Mouse (Mus musculus) stomach, embryonic 16.5 days (tissue): ENCODE results near the gene Bace1. TPM values are rescaled to one million over a fixed set of nuclear protein-coding genes. Genes with fewer than 3 reads are reported as not detected.
A peak's percentile ranks its signal among the peaks of the same experiment; 100 is the strongest.

ENCODE experiments used
- ATAC-seq: fragments of 200-750 bp; cut with Nextera tagmentation; 2 replicates; pipeline ENCODE4 v1.8.0; 2017; ENCODE audit warnings: moderate number of reproducible peaks, moderate TSS enrichment; ENCODE audit not compliant: insufficient read depth, low FRiP score
- H3K27ac ChIP-seq: fragments of 300-500 bp; sonication (generic); 2 replicates; pipeline ENCODE4 v1.5.1; 2014; ENCODE audit warnings: low read length
- H3K27me3 ChIP-seq: fragments of 300-500 bp; sonication (generic); 2 replicates; pipeline ENCODE4 v1.6.1; 2014; ENCODE audit warnings: low read length, control low read depth, mixed read lengths; ENCODE audit not compliant: control insufficient read depth, insufficient read depth
- H3K36me3 ChIP-seq: fragments of 300-500 bp; sonication (generic); 2 replicates; pipeline ENCODE4 v1.6.1; 2014; ENCODE audit warnings: low read length; ENCODE audit not compliant: control insufficient read depth, insufficient read depth
- H3K4me1 ChIP-seq: fragments of 300-500 bp; sonication (generic); 2 replicates; pipeline ENCODE4 v1.6.1; 2014; ENCODE audit warnings: low read length, control low read depth, mixed read lengths; ENCODE audit not compliant: control insufficient read depth, insufficient read depth
- H3K4me2 ChIP-seq: fragments of 300-500 bp; sonication (generic); 2 replicates; pipeline ENCODE4 v1.6.1; 2014; ENCODE audit warnings: low read depth, low read length, mixed read lengths
- H3K4me3 ChIP-seq: fragments of 300-500 bp; sonication (generic); replicated peaks from 2 replicates; pipeline ENCODE4 v1.5.1; 2014; ENCODE audit warnings: mild to moderate bottlenecking, low read length
- H3K9ac ChIP-seq: fragments of 300-500 bp; sonication (generic); 2 replicates; pipeline ENCODE4 v1.6.1; 2014; ENCODE audit warnings: low read length
- H3K9me3 ChIP-seq: fragments of 300-500 bp; sonication (generic); replicated peaks from 2 replicates; pipeline ENCODE4 v1.6.1; 2016; ENCODE audit warnings: low read length, control low read depth; ENCODE audit not compliant: control insufficient read depth
- WGBS: fragments of 180-500 bp; shearing (Covaris S2); extraction: QIAGEN DNeasy Blood & Tissue Kit; methylation state at CpG from one replicate; pipeline ENCODE4 v1.1.7; 2014; 5-methylcytosine and 5-hydroxymethylcytosine counted together
- polyA plus RNA-seq: library from polyadenylated mRNA; unstranded; fragments of >200 nt; fragmentation: Nextera tagmentation; extraction: Ambion mirVana; gene quantifications from 2 replicates; pipeline ENCODE4 v1.2.1, GENCODE M21; 2015

Gene Bace1
- polyA plus RNA-seq, 1 experiment from 2014 or later: 23.2 TPM

- H3K27me3 ChIP-seq: no peaks in the 10 kb centered on the region
- peaks cover 3% of the 10 kb centered on the region; the same call in 1 of the 2 replicates for H3K36me3 ChIP-seq
- H3K4me3 ChIP-seq: peak overlapping the region; percentile 73
- H3K4me2 ChIP-seq: peak overlapping the region; percentile 88
- H3K9me3 ChIP-seq: no peaks in the 10 kb centered on the region
- peaks cover 20% of the 10 kb centered on the region for H3K4me1 ChIP-seq
- H3K9ac ChIP-seq: peak overlapping the region; percentile 97
- WGBS: under 1% methylated on average over 24 of the region's 27 CpGs
- ATAC-seq: peak; percentile 54; the same call in 1 of the 2 replicates
- peak overlapping the region; percentile 99 for H3K27ac ChIP-seq
These were observed 67.4 kb downstream of the Bace1 start for GRCm38 (mm10) chr9:45905811-45906237.

GRCm38 (mm10) chr9:45906355-45907077 lies 68.1 kb downstream of the Bace1 start, which contains the start of the genes Pcsk7 and Rnf214:
Pcsk7 (plus strand) TSS chr9:45906497.
Rnf214 (minus strand) TSS chr9:45906911.
- ATAC-seq: peak; percentile 92
- WGBS: under 1% methylated on average over 80 of the region's 80 CpGs
- H3K27me3 ChIP-seq: no peaks in the 10 kb centered on the region
- peak within 1 kb of the TSS; percentile 99 for H3K27ac ChIP-seq
- H3K9me3 ChIP-seq: no peaks in the 10 kb centered on the region
- peaks cover 20% of the 10 kb centered on the region for H3K4me1 ChIP-seq
- H3K36me3 ChIP-seq: peaks cover 3% of the 10 kb centered on the region; the same call in 1 of the 2 replicates
- H3K4me3 ChIP-seq: peak within 1 kb of the TSS; percentile 73
- H3K4me2 ChIP-seq: peak within 1 kb of the TSS; percentile 88
- H3K9ac ChIP-seq: peak within 1 kb of the TSS; percentile 97

GRCm38 (mm10) chr9:45907078-45907428 lies 68.7 kb downstream of the Bace1 start:
- peak overlapping the region; percentile 97 for H3K9ac ChIP-seq
- H3K4me1 ChIP-seq: peaks cover 20% of the 10 kb centered on the region
- H3K4me3 ChIP-seq: peak overlapping the region; percentile 73
- under 1% methylated on average over 19 of the region's 19 CpGs for WGBS
- peak overlapping the region; percentile 99 for H3K27ac ChIP-seq
- no peaks in the 10 kb centered on the region for H3K27me3 ChIP-seq
- peaks cover 3% of the 10 kb centered on the region; the same call in 1 of the 2 replicates for H3K36me3 ChIP-seq
- H3K4me2 ChIP-seq: peak overlapping the region; percentile 77
- no peaks in the 10 kb centered on the region for H3K9me3 ChIP-seq
- peak; percentile 25; the same call in 1 of the 2 replicates for ATAC-seq

- Histone ChIP-seq H3K27me3 (no peaks in the 10 kb centered on the region), H3K4me1 (peaks cover 9% of the 10 kb centered on the region), H3K27ac (no peak overlapping the region), H3K4me3 (no peak overlapping the region), H3K9ac (no peak overlapping the region), H3K4me2 (no peak overlapping the region), H3K36me3 (peaks cover 19% of the 10 kb centered on the region; the same call in 1 of the 2 replicates), H3K9me3 (no peaks in the 10 kb centered on the region)
- ATAC-seq: no peak
- 88% methylated on average over 3 of the region's 3 CpGs for WGBS
These were observed 72.6 kb downstream of the Bace1 start for GRCm38 (mm10) chr9:45910995-45911394.

- Histone ChIP-seq H3K27ac (no peak overlapping the region), H3K4me1 (peaks cover 9% of the 10 kb centered on the region), H3K27me3 (no peaks in the 10 kb centered on the region), H3K36me3 (peaks cover 21% of the 10 kb centered on the region; the same call in 1 of the 2 replicates), H3K9me3 (no peaks in the 10 kb centered on the region), H3K4me2 (no peak overlapping the region), H3K9ac (no peak overlapping the region), H3K4me3 (no peak overlapping the region)
- no peak for ATAC-seq
- WGBS: 54% methylated on average over 1 of the region's 1 CpGs
These were observed 73.3 kb downstream of the Bace1 start for GRCm38 (mm10) chr9:45911673-45912072.

Other genes starting within 250 kb of the Bace1 start
- gene Cep164, start 9.9 kb upstream of the Bace1 start, polyA plus RNA-seq: 19.6 and 21.1 TPM in 2 replicates
- 25.3 and 26.9 TPM in 2 replicates for gene Pcsk7, start 67.9 kb downstream of the Bace1 start, polyA plus RNA-seq
- gene Rnf214, start 68.3 kb downstream of the Bace1 start, polyA plus RNA-seq: 34.5 and 39.8 TPM in 2 replicates
- gene Tagln, start 97.5 kb downstream of the Bace1 start, polyA plus RNA-seq: 572 and 707 TPM in 2 replicates
- gene Sidt2, start 116.7 kb downstream of the Bace1 start, polyA plus RNA-seq: 40.9 and 41.7 TPM in 2 replicates
- gene Pafah1b2, start 174.1 kb downstream of the Bace1 start, polyA plus RNA-seq: 143 and 152 TPM in 2 replicates
- 5.1 and 5.7 TPM in 2 replicates for gene Sik3, start 174.2 kb downstream of the Bace1 start, polyA plus RNA-seq